Mouse (Mus musculus) heart, embryonic 14.5 days (tissue): Measurements from ENCODE around the gene Rgs16. TPM values are rescaled to one million over a fixed set of nuclear protein-coding genes. Genes with fewer than 3 reads are reported as not detected.
A peak's percentile ranks its signal among the peaks of the same experiment; 100 is the strongest.

Experiments used
- ATAC-seq: fragments of 200-750 bp; cut with Nextera tagmentation; 2 replicates; pipeline ENCODE4 v1.8.0; 2017; ENCODE audit warnings: low read depth, moderate TSS enrichment; ENCODE audit not compliant: insufficient number of reproducible peaks, insufficient read depth, low FRiP score
- H3K27ac ChIP-seq, 2 experiments: fragments of 200-500 bp in 1 of 2; fragments of 300-500 bp in 1 of 2; sonication (generic) in 1 of 2; replicated peaks in 1 of 2; 2 replicates each; pipeline ENCODE4 v1.5.1; 2012 to 2014; ENCODE audit warnings: low read depth in 2 of 2, low read length in 2 of 2, control low read depth in 1 of 2, mild to moderate bottlenecking in 1 of 2, mixed read lengths in 1 of 2; ENCODE audit not compliant: control insufficient read depth in 1 of 2, insufficient read depth in 1 of 2
- H3K27me3 ChIP-seq: fragments of 300-500 bp; sonication (generic); 2 replicates; pipeline ENCODE4 v1.6.1; 2014; ENCODE audit warnings: mild to moderate bottlenecking, low read length, control low read depth; ENCODE audit not compliant: control insufficient read depth, insufficient read depth
- H3K36me3 ChIP-seq: fragments of 300-500 bp; sonication (generic); 2 replicates; pipeline ENCODE4 v1.6.1; 2014; ENCODE audit warnings: mild to moderate bottlenecking, control low read depth, low read length, mixed read lengths; ENCODE audit not compliant: control insufficient read depth, insufficient read depth
- H3K4me1 ChIP-seq, 2 experiments: fragments of 200-500 bp in 1 of 2; fragments of 300-500 bp in 1 of 2; sonication (generic) in 1 of 2; 2 replicates each; pipeline ENCODE4 v1.6.1; 2012 to 2014; ENCODE audit warnings: low read length in 2 of 2, control low read depth in 1 of 2, mixed read lengths in 1 of 2; ENCODE audit not compliant: control insufficient read depth in 2 of 2, insufficient read depth in 2 of 2
- H3K4me2 ChIP-seq: fragments of 300-500 bp; sonication (generic); 2 replicates; pipeline ENCODE4 v1.6.1; 2014; ENCODE audit warnings: mild to moderate bottlenecking, low read length
- H3K4me3 ChIP-seq, 2 experiments: fragments of 200-500 bp in 1 of 2; fragments of 300-500 bp in 1 of 2; sonication (generic) in 1 of 2; 2 replicates each; pipeline ENCODE4 v1.5.1; 2012 to 2014; ENCODE audit warnings: low read length in 2 of 2, mild to moderate bottlenecking in 2 of 2, control low read depth in 1 of 2, low read depth in 1 of 2, moderate library complexity in 1 of 2; ENCODE audit not compliant: control insufficient read depth in 1 of 2, insufficient read depth in 1 of 2
- H3K9ac ChIP-seq: fragments of 300-500 bp; sonication (generic); 2 replicates; pipeline ENCODE4 v1.6.1; 2014; ENCODE audit warnings: mild to moderate bottlenecking, low read length
- H3K9me3 ChIP-seq: fragments of 300-500 bp; sonication (generic); 2 replicates; pipeline ENCODE4 v1.6.1; 2016; ENCODE audit warnings: low read length, control low read depth; ENCODE audit not compliant: control insufficient read depth
- WGBS: fragments of 180-500 bp; shearing (Covaris S2); extraction: QIAGEN DNeasy Blood & Tissue Kit; methylation state at CpG from one replicate; pipeline ENCODE4 v1.1.7; 2014; 5-methylcytosine and 5-hydroxymethylcytosine counted together
- polyA plus RNA-seq: library from polyadenylated mRNA; unstranded; fragments of >200 nt; fragmentation: Nextera tagmentation; extraction: Ambion mirVana; gene quantifications from 2 replicates; pipeline ENCODE4 v1.2.1, GENCODE M21; 2014

Gene Rgs16
- 1.8 and 2.2 TPM in 2 replicates for polyA plus RNA-seq

DNA sequence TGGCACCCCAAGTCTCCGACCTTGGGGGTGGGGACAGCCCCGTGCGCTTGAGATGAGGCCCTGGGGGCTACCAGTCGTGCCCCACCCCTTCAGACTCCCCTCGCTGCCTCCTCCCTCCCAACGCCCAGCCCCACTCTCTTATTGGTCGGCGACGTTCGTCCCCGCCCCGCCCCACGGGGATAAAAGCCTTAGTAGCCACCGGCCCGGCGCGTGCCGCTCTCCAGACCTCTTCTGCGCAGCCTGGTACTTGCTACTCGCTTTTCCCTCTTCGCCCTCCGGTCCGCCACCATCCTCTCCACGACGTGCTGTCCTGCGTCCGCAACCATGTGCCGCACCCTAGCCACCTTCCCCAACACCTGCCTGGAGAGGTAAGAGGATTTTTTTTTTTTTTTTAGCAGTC, at the start of gene Rgs16:
Gene Rgs16, plus strand, starts transcription at position 205 of the 400 bp plus-strand sequence.
- under 1% methylated on average over 28 of the region's 28 CpGs for WGBS
- H3K27ac ChIP-seq = no peak within 1 kb of the TSS
- peak; percentile 76 for ATAC-seq
- H3K4me1 ChIP-seq = peaks cover 5 to 12% of the 10 kb centered on the region in 2 experiments; a peak in 2 of 4 replicates
- H3K9ac ChIP-seq = peak within 1 kb of the TSS; percentile 62
- H3K4me2 ChIP-seq = peak within 1 kb of the TSS; percentile 75
- peaks cover 7% of the 10 kb centered on the region for H3K36me3 ChIP-seq
- H3K9me3 ChIP-seq = no peaks in the 10 kb centered on the region
- peaks cover 26% of the 10 kb centered on the region for H3K27me3 ChIP-seq
- H3K4me3 ChIP-seq = peak within 1 kb of the TSS; percentile 45 to 56

DNA sequence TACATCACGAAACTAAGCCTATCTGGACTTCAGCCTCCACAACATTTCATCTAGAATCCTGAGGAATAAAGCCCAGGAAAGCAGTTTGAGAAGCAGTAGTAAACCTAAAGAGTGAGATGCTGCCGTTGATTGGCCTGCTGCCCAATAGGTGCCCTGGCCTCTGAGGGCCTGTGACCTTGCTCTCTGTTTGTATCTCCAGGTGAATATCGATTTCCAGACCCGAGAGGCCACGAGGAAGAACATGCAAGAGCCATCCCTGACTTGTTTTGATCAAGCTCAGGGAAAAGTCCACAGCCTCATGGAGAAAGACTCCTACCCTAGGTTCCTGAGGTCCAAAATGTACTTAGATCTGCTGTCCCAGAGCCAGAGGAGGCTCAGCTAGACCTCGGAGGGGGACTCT, 47.6 kb upstream of the Rgs16 start:
- 77% methylated on average over 6 of the region's 6 CpGs for WGBS
- no peaks in the 10 kb centered on the region for H3K27me3 ChIP-seq
- no peaks in the 10 kb centered on the region for H3K9me3 ChIP-seq
- H3K4me3 ChIP-seq = no peak overlapping the region
- ATAC-seq = no peak
- no peak overlapping the region for H3K27ac ChIP-seq
- H3K36me3 ChIP-seq = no peaks in the 10 kb centered on the region
- H3K4me2 ChIP-seq = no peak overlapping the region
- no peaks in the 10 kb centered on the region for H3K4me1 ChIP-seq
- no peak overlapping the region for H3K9ac ChIP-seq

DNA sequence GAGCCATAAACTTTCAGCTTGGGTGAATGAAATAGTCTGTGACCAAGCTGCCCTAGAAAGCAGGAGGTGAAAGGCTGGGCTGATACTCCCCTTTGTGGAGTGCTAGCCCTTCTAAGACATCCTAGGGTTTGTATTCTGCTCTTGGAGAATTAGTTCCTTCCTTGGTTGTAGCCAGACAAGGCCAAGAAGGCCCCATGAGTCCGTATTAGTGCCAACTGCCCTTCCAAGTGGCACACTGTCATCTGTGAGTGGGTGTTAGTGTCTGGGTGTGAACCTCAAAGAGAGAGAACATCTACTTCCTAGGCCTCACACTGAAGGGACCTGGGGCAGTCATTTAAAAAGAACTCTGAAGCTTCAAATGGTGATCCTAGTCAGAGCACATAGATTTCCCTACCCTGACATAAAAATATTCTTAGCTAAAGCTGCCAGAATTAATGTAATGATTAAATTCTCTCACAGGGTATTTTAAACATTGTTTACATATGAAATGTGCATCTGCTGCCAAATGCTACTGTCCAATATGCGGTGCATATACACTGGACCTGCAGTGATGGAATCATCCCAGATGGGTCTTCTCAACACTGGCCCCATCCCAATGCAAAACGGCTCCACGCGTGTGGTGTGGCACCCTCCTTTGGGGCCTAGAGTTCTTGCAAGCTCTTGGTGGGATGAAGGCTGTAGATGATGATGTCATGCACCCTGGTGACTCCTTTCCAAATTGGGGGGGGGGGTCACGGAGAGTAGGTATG, 45.6 kb upstream of the Rgs16 start:
- 0 out of 4 replicates have a peak, but pooled peaks cover 0 to 4% of the 10 kb centered on the region in 2 experiments for H3K4me1 ChIP-seq
- H3K4me3 ChIP-seq = no peak overlapping the region
- H3K36me3 ChIP-seq = no peaks in the 10 kb centered on the region
- 85% methylated on average over 6 of the region's 6 CpGs for WGBS
- no peaks in the 10 kb centered on the region for H3K9me3 ChIP-seq
- H3K27ac ChIP-seq = no peak overlapping the region
- H3K9ac ChIP-seq = no peak overlapping the region
- no peak for ATAC-seq
- H3K27me3 ChIP-seq = no peaks in the 10 kb centered on the region
- H3K4me2 ChIP-seq = no peak overlapping the region

DNA sequence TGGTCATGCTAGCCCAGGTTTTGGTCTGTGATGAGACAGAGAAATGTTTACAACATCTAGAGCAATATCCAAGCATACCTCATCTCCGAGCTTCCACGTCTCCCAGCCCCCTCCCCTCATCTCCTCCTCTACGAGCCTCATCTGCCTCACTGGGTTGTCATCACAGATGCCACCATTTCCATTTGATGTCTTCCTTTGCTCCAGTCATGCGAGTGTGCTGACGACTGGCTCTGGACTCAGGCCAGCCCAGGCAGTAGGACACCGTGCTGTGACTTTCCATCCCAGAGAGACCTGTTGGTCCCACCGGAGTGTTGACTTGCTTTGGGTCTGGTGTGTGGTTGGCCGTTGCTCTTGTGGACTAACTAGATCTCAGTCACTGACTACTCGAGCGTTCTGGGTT, 44.8 kb upstream of the Rgs16 start:
- Histone ChIP-seq H3K9me3 (no peaks in the 10 kb centered on the region), H3K4me3 (no peak overlapping the region), H3K4me1 (0 out of 4 replicates have a peak, but pooled peaks cover 0 to 4% of the 10 kb centered on the region in 2 experiments), H3K9ac (no peak overlapping the region), H3K27ac (no peak overlapping the region), H3K27me3 (no peaks in the 10 kb centered on the region), H3K36me3 (no peaks in the 10 kb centered on the region), H3K4me2 (no peak overlapping the region)
- no peak for ATAC-seq
- 80% methylated on average over 10 of the region's 10 CpGs for WGBS

DNA sequence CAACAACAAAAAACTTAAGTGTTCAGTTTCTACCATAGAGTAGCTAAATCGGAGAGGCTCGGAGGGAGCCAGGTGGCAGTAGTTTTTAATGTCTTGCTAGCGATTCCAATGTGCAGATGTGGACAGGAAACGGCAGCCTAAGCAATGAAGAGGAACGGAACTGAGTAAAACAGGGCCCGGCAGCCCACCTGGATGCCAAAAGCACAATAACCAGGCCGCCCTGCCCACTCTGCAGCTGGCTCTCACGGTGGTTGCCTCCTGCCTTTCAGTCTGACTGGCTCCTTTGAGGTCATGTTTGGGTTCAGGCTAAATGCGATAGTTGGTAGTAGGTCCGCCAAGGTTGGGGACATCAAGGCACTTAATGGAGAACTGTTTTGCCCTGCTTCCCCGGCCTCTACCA, 44.1 kb upstream of the Rgs16 start:
- no peaks in the 10 kb centered on the region for H3K27me3 ChIP-seq

DNA sequence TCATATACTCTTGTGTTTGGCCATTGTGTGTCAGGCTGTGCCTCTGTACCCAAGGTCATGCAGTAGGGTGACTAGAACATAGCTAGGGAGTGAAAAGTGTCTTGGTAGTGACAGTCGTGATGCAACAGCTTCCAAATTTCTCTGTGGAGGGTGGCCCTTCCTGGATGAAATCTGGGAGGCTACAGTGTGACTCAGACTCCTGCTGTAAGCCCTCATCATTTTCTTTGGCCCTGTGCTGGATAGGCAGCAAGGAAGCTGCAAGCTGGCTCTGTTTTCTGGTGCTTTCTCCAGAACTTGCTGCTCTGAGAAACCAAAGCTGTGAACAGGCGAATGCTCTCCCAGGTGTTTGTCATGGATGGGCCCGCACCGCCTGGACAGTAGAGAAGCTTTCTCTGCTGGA, 43.6 kb upstream of the Rgs16 start:
- Histone ChIP-seq H3K27ac (no peak overlapping the region), H3K9ac (no peak overlapping the region), H3K4me2 (no peak overlapping the region), H3K27me3 (no peaks in the 10 kb centered on the region), H3K4me1 (0 out of 4 replicates have a peak, but pooled peaks cover 0 to 4% of the 10 kb centered on the region in 2 experiments), H3K4me3 (no peak overlapping the region), H3K36me3 (no peaks in the 10 kb centered on the region), H3K9me3 (no peaks in the 10 kb centered on the region)
- WGBS = 82% methylated on average over 4 of the region's 4 CpGs
- ATAC-seq = no peak

More for the DNA sequence above, 44.1 kb upstream of the Rgs16 start:
- Histone ChIP-seq H3K9me3 (no peaks in the 10 kb centered on the region), H3K4me1 (0 out of 4 replicates have a peak, but pooled peaks cover 0 to 4% of the 10 kb centered on the region in 2 experiments), H3K4me2 (no peak overlapping the region), H3K36me3 (no peaks in the 10 kb centered on the region), H3K4me3 (no peak overlapping the region), H3K9ac (no peak overlapping the region), H3K27ac (no peak overlapping the region)
- WGBS = 94% methylated on average over 11 of the region's 11 CpGs
- no peak for ATAC-seq

DNA sequence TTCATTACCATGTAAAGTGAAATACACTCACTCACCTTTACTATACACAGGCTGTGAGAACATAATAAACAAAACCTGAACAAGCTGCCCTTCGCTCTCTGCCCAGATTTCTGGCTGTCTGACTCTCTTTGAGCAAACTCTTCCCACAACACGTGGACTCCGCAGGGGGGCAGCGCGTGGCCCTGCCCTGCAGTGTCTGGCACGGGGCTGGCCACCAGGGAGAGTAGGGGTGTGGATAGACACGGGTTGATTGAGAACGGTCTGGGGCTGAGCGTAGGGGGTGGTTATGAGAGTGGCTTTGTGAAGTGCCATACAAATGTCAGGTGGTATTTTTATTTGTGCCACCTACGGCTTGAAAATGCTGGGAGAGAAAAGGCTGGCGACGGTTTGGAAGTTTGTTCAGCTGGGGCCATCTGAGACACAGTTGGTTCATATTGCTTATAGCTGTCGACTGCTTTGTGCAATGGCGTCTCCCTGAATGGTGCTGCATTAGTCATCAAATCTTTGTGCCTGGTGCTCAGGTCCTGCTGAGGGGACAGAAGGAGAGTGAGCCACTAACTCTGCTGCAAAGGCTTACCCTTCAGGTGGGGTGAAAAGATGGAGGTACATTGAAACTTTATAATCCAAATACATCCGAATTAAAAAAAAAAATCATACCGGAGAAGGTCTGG, 42.4 kb upstream of the Rgs16 start:
- H3K27me3 ChIP-seq = no peaks in the 10 kb centered on the region
- H3K27ac ChIP-seq = no peak overlapping the region
- no peak overlapping the region for H3K9ac ChIP-seq
- H3K4me1 ChIP-seq = peaks cover 2 to 7% of the 10 kb centered on the region in 2 experiments; a peak in 2 of 4 replicates
- ATAC-seq = no peak
- H3K4me2 ChIP-seq = no peak overlapping the region
- H3K9me3 ChIP-seq = no peaks in the 10 kb centered on the region
- no peaks in the 10 kb centered on the region for H3K36me3 ChIP-seq
- H3K4me3 ChIP-seq = no peak overlapping the region
- WGBS = 73% methylated on average over 16 of the region's 16 CpGs
